Mouse (Mus musculus): ENCODE data around the gene Cyp4v3. TPM values are rescaled to one million over a fixed set of nuclear protein-coding genes. Genes with fewer than 3 reads are reported as not detected.

The Cyp4v3 gene
- total and polyA plus RNA-seq, 3 experiments = not detected

GRCm38 (mm10) chr8:45305479-45305878 lies 27.5 kb downstream of the Cyp4v3 start:
- no peaks in the 10 kb centered on the region for H3K36me3 ChIP-seq (ENCODE audit: control insufficient read depth in 1 of 2, insufficient read depth in 2 of 2, low read length in 2 of 2)
- no peaks in the 10 kb centered on the region for H3K4me1 ChIP-seq (ENCODE audit: control insufficient read depth in 1 of 2, insufficient read depth in 2 of 2, low read length in 2 of 2)
- H3K79me2 ChIP-seq (ENCODE audit: control insufficient read depth, insufficient read depth, low read length, poor library complexity) = no peaks in the 10 kb centered on the region
- no peak for DNase-seq (ENCODE audit: low read depth, low spot score)
- no peak for TF ChIP-seq MAZ (IDR thresholded peaks at IDR 0.05; ENCODE audit: low read depth, low read length)
- TF ChIP-seq RAD21 (IDR thresholded peaks at IDR 0.05; ENCODE audit: low read depth, low read length) = no peak
- TF ChIP-seq KAT2A (conservative IDR thresholded peaks at IDR 0.05; ENCODE audit: low read depth, low read length) = no peak
- TF ChIP-seq GATA1 (IDR thresholded peaks at IDR 0.05; ENCODE audit: low read depth, low read length) = no peak
- TF ChIP-seq GABPA (IDR thresholded peaks at IDR 0.05; ENCODE audit: low read depth, low read length) = no peak
- no peak for TF ChIP-seq POLR2A (IDR thresholded peaks at IDR 0.05; ENCODE audit: control insufficient read depth in 1 of 2, insufficient read depth in 1 of 2, low read depth in 1 of 2, low read length in 2 of 2, poor library complexity in 1 of 2)
- TF ChIP-seq ZNF384 (IDR thresholded peaks at IDR 0.05; ENCODE audit: low read depth, low read length) = no peak
- TF ChIP-seq MEF2A (IDR thresholded peaks at IDR 0.05; ENCODE audit: extremely low read depth, insufficient replicate concordance, low read depth, low read length, poor library complexity, severe bottlenecking) = no peak
- TF ChIP-seq TAL1 (IDR thresholded peaks at IDR 0.05; ENCODE audit: low read length) = no peak
- no peak for TF ChIP-seq ZMIZ1 (IDR thresholded peaks at IDR 0.05; ENCODE audit: low read depth, low read length)
- no peak for TF ChIP-seq POLR2AphosphoS2 (IDR thresholded peaks at IDR 0.05; ENCODE audit: low read length)
- TF ChIP-seq USF2 (IDR thresholded peaks at IDR 0.05; ENCODE audit: borderline replicate concordance in 1 of 2, insufficient read depth in 1 of 2, low read depth in 1 of 2, low read length in 2 of 2) = no peak
- TF ChIP-seq JUND (IDR thresholded peaks at IDR 0.05; ENCODE audit: low read depth, low read length) = no peak
- no peak for TF ChIP-seq MAFK (IDR thresholded peaks at IDR 0.05; ENCODE audit: borderline replicate concordance, low read depth, low read length)
- no peak for TF ChIP-seq NRF1 (IDR thresholded peaks at IDR 0.05; ENCODE audit: insufficient read depth, low read depth, low read length, poor library complexity, severe bottlenecking)
- TF ChIP-seq RCOR1 (IDR thresholded peaks at IDR 0.05; ENCODE audit: low read depth, low read length) = no peak
- no peaks in the 10 kb centered on the region for H3K9me3 ChIP-seq (replicated peaks; ENCODE audit: insufficient read depth, low read length)
- H3K27ac ChIP-seq (ENCODE audit: control insufficient read depth, low read depth, low read length) = no peak overlapping the region
- no peak overlapping the region for H3K4me3 ChIP-seq (ENCODE audit: control insufficient read depth in 1 of 2, insufficient read depth in 1 of 2, low read depth in 2 of 2, low read length in 2 of 2)
- H3K9ac ChIP-seq (ENCODE audit: control insufficient read depth, low read depth, low read length, poor library complexity, severe bottlenecking) = no peak overlapping the region
- no peaks in the 10 kb centered on the region for H3K27me3 ChIP-seq (ENCODE audit: control insufficient read depth in 1 of 2, insufficient read depth in 2 of 2, low read length in 2 of 2)

GRCm38 (mm10) chr8:45304354-45304753 lies 28.7 kb downstream of the Cyp4v3 start:
- Histone ChIP-seq H3K27me3 (ENCODE audit: control insufficient read depth in 1 of 2, insufficient read depth in 2 of 2, low read length in 2 of 2) (no peaks in the 10 kb centered on the region), H3K9me3 (replicated peaks; ENCODE audit: insufficient read depth, low read length) (no peaks in the 10 kb centered on the region), H3K79me2 (ENCODE audit: control insufficient read depth, insufficient read depth, low read length, poor library complexity) (no peaks in the 10 kb centered on the region), H3K4me3 (ENCODE audit: control insufficient read depth in 1 of 2, insufficient read depth in 1 of 2, low read depth in 2 of 2, low read length in 2 of 2) (no peak overlapping the region), H3K36me3 (ENCODE audit: control insufficient read depth in 1 of 2, insufficient read depth in 2 of 2, low read length in 2 of 2) (no peaks in the 10 kb centered on the region), H3K4me1 (ENCODE audit: control insufficient read depth in 1 of 2, insufficient read depth in 2 of 2, low read length in 2 of 2) (no peaks in the 10 kb centered on the region), H3K9ac (ENCODE audit: control insufficient read depth, low read depth, low read length, poor library complexity, severe bottlenecking) (no peak overlapping the region), H3K27ac (ENCODE audit: control insufficient read depth, low read depth, low read length) (no peak overlapping the region)
- DNase-seq (ENCODE audit: low read depth, low spot score) = no peak
- TF ChIP-seq MXI1 (IDR thresholded peaks at IDR 0.05; ENCODE audit: low read depth, low read length) (no peak), MAFK (IDR thresholded peaks at IDR 0.05; ENCODE audit: borderline replicate concordance, low read depth, low read length) (no peak), POLR2A (IDR thresholded peaks at IDR 0.05; ENCODE audit: control insufficient read depth in 1 of 2, insufficient read depth in 1 of 2, low read depth in 1 of 2, low read length in 2 of 2, poor library complexity in 1 of 2) (no peak), MYB (IDR thresholded peaks at IDR 0.05; ENCODE audit: low read depth, low read length) (no peak), USF1 (IDR thresholded peaks at IDR 0.05; ENCODE audit: low read depth, low read length) (no peak), MEF2A (IDR thresholded peaks at IDR 0.05; ENCODE audit: extremely low read depth, insufficient replicate concordance, low read depth, low read length, poor library complexity, severe bottlenecking) (no peak), E2F4 (IDR thresholded peaks at IDR 0.05; ENCODE audit: borderline replicate concordance, low read depth, low read length) (no peak), CHD2 (IDR thresholded peaks at IDR 0.05; ENCODE audit: low read length) (no peak), MAX (IDR thresholded peaks at IDR 0.05; ENCODE audit: low read length) (no peak), EP300 (IDR thresholded peaks at IDR 0.05; ENCODE audit: low read depth in 1 of 2, low read length in 2 of 2) (no peak), TCF12 (IDR thresholded peaks at IDR 0.05; ENCODE audit: low read depth, low read length) (no peak)

Data from MEL (cell line).